17 mouse cellular contexts compared by ENCODE assay signal in the genomic region with DNA sequence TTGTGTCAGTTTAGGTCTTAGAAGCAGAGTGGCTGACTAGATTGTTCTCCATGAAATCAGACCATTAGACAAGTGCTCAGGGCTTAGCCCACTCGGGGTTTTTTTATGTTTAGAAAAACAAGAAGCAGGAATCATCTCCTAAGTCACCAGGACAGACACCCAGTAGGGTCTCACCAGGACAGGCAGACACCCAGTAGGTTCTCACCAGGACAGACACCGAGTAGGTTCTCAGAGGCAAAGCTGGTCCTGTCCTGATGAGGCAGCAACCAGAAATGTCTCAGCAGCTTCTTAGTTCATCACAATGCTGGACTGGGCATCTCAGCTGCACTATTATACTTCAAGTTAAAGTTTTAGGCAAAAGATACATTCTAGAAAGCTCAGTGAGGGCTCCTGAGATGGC. TPM values are rescaled to one million over a fixed set of nuclear protein-coding genes. Genes with fewer than 3 reads are reported as not detected.
"Had no signal": no experiment of that assay in that cellular context is flagged by ENCODE, and none has a peak within 500 bp of the region (broad histone marks: within the 10 kb centered on the region; RNA-seq: fewer than 3 reads in every experiment).

No protein-coding gene starts in this region.

- H3K27me3 ChIP-seq: limb, embryonic 12.5 days; liver, embryonic 13.5 days; lung, embryonic 15.5 days; megakaryocyte, embryonic 14.5 days; midbrain, embryonic 12.5 days; neural tube, embryonic 15.5 days had no signal

- H3K4me2 ChIP-seq: limb, embryonic 12.5 days; liver, embryonic 13.5 days; lung, embryonic 15.5 days; midbrain, embryonic 12.5 days; neural tube, embryonic 15.5 days had no signal

- H3K4me1 ChIP-seq: midbrain, embryonic 12.5 days; neural tube, embryonic 15.5 days had no signal

- DNase-seq: kidney, adult 9 months; liver; liver, embryonic 13.5 days; liver, postnatal 0 days; lung, postnatal 14 days; spleen, adult 18-20 months; thymus, postnatal 36 days had no signal

- H3K27ac ChIP-seq: limb, embryonic 12.5 days; liver, embryonic 13.5 days; midbrain, embryonic 12.5 days; neural tube, embryonic 15.5 days had no signal

- H3K4me3 ChIP-seq: layer of hippocampus, adult 2 months; limb, embryonic 12.5 days; liver, embryonic 13.5 days; lung, embryonic 15.5 days; megakaryocyte, embryonic 14.5 days; midbrain, embryonic 12.5 days; neural tube, embryonic 15.5 days had no signal

- H3K36me3 ChIP-seq: limb, embryonic 12.5 days; liver, embryonic 13.5 days; lung, embryonic 15.5 days; midbrain, embryonic 12.5 days; neural tube, embryonic 15.5 days had no signal

RNA-seq across cellular contexts. Expression of a gene that starts 46.0 kb away (rescaled TPM):
- polyA plus RNA-seq: limb, embryonic 12.5 days; midbrain, embryonic 12.5 days had no signal

RNA-seq across cellular contexts. Expression of a gene that starts 46.0 kb away (rescaled TPM):
- total RNA-seq: left cerebral cortex, postnatal 36 days had no signal
- polyA plus RNA-seq: midbrain, embryonic 12.5 days; midbrain, embryonic 16.5 days; neural tube, embryonic 11.5 days; neural tube, embryonic 15.5 days; stomach, embryonic 14.5 days had no signal
